Mouse (Mus musculus) kidney, adult 2 months (tissue): ENCODE measurements at regions not wholly inside any gene's neighbourhood (a gene's known extent, or its start where the extent isn't known, plus 50 kb on each side); places are given as distances from the start of the nearest gene placed in this dataset.
A peak's percentile ranks its signal among the peaks of the same experiment; 100 is the strongest.
"Not testable (repeated sequence)": the region's sequence is repeated elsewhere in the genome, so short reads cannot be mapped to it uniquely, and the experiment has no call there.

Experiments used
- DNase-seq: peaks from one replicate; pipeline ENCODE4 v3.0.0; 2021
- H3K27ac ChIP-seq: fragments of 200-500 bp; 2 replicates; pipeline ENCODE4 v1.5.1; 2012; ENCODE audit warnings: low read depth, low read length, control low read depth, inconsistent platforms; ENCODE audit not compliant: insufficient read depth
- H3K27me3 ChIP-seq: fragments of 200-500 bp; replicated peaks from 2 replicates; pipeline ENCODE4 v1.6.1; 2012; ENCODE audit warnings: mild to moderate bottlenecking, moderate library complexity, low read length, inconsistent platforms; ENCODE audit not compliant: control insufficient read depth, insufficient read depth
- H3K36me3 ChIP-seq: fragments of 200-500 bp; 2 replicates; pipeline ENCODE4 v1.6.1; 2012; ENCODE audit warnings: mild to moderate bottlenecking, moderate library complexity, low read length, inconsistent platforms; ENCODE audit not compliant: control insufficient read depth, insufficient read depth
- H3K4me1 ChIP-seq: fragments of 200-500 bp; 2 replicates; pipeline ENCODE4 v1.6.1; 2011; ENCODE audit warnings: low read length; ENCODE audit not compliant: control insufficient read depth, insufficient read depth
- H3K4me3 ChIP-seq: fragments of 200-500 bp; 2 replicates; pipeline ENCODE4 v1.5.1; 2011; ENCODE audit warnings: mild to moderate bottlenecking, low read depth, low read length, control low read depth; ENCODE audit not compliant: insufficient read depth
- CTCF ChIP-seq: fragments of 200-500 bp; conservative IDR thresholded peaks from 2 replicates; pipeline ENCODE4 v1.5.1; 2011; ENCODE audit warnings: low read depth, mild to moderate bottlenecking, control low read depth, low read length, moderate library complexity, mixed read lengths; ENCODE audit not compliant: insufficient read depth, insufficient read length
- WGBS: fragments of 180-500 bp; shearing (Covaris S2); methylation state at CpG from one replicate; pipeline ENCODE4 v1.1.7; 2018; 5-methylcytosine and 5-hydroxymethylcytosine counted together

DNA sequence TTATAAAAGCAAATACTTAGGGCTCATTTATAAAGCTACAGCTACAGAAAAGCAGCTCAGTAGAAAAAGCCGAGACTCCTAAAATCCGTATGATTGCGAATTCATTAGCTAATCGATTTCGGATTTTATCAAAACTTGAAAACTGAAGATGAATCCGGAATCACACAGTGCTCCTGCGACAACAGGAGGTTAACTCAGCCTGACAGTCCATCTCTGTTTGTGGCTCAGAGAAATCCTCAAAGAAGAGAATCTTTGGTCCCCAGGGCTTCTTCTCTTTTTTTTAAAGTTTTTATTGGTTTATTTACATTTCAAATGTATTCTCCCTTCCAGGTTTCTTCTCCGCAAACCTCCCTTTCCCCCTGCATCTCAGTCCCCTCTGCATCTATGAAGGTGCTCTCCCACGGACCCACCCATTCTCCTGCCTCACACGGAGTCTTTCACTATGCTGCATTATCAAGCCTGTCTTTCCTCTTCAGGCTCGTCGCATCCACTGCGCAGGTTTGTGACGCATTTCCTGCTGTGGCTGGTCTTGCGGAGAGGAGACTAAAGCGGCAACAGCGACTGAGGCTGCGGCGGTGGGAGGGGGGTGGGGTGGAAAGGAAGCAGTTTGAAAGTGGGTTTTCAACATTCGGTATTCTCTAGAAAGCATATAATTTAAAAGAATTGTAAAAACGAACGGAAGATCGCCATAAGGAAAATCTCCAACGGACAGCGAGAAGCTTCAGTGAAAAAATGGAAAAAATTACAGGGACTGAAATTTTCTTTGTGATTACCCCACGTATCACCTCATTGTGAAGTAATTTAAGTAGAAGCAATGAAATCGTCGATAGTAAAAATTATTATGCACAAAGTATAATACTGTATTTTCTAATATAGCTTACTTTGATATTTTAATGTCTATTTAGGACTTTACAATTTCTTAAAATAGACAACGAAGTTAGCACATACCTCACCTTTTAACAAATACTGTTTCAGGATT lies 482.5 kb upstream of the Snrpn start:
- not testable (repeated sequence) for H3K27me3 ChIP-seq, H3K36me3 ChIP-seq, H3K4me1 ChIP-seq, H3K27ac ChIP-seq
- DNase-seq = peak; percentile 7
- WGBS = 27% methylated on average over 29 of the region's 29 CpGs
- peak overlapping the region; percentile 31; the same call in 1 of the 2 replicates for H3K4me3 ChIP-seq

DNA sequence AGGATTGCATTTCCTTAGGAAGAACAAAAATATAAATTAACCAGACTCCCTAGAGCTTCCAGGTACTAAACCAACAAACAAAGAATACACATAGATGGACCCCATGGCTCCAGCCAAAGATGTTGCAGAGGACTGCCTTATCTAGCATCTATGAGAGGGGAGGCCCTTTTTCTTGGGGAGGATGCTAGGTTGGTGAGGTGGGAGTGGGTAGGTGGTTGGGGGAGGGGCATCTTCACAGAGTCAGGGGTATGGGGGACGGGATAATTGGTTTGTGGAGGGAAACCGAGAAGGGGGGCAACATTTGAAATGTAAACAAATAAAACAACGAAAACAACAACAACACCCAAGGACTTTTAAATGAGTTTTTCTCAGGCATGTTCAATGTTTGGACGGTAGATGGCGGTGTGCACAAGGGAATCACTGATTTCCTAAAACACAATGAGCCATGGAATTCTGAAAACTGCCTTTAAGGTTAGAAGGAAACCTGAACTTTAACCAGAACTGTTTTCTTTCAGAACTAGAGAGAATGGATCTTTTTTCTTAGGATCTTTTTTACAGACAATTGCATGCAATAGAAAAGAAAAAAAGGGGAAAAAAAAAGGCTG lies 477.2 kb upstream of the Snrpn start:
- 7% methylated on average over 5 of the region's 5 CpGs for WGBS
- not testable (repeated sequence) for DNase-seq, H3K27me3 ChIP-seq, H3K27ac ChIP-seq, H3K4me1 ChIP-seq, H3K36me3 ChIP-seq, H3K4me3 ChIP-seq
- TF ChIP-seq CTCF = 0 out of 2 replicates have a peak, but pooled peaks have one; percentile 1
